Mouse (Mus musculus) cerebellum, adult 2 months (tissue): ENCODE results near the gene Tnrc6b. TPM values are rescaled to one million over a fixed set of nuclear protein-coding genes. Genes with fewer than 3 reads are reported as not detected.
"Not testable (repeated sequence)": the region's sequence is repeated elsewhere in the genome, so short reads cannot be mapped to it uniquely, and the experiment has no call there.

Experiments
- DNase-seq, 2 experiments: peaks; one replicate each; pipeline ENCODE4 v3.0.0; 2021
- H3K27ac ChIP-seq: fragments of 200-500 bp; 2 replicates; pipeline ENCODE4 v1.5.1; 2012; ENCODE audit warnings: low read length, control low read depth, inconsistent platforms; ENCODE audit not compliant: insufficient read depth
- H3K27me3 ChIP-seq: fragments of 200-500 bp; 2 replicates; pipeline ENCODE4 v1.6.1; 2012; ENCODE audit warnings: inconsistent platforms, mild to moderate bottlenecking, low read length, moderate library complexity; ENCODE audit not compliant: control insufficient read depth, insufficient read depth
- H3K4me1 ChIP-seq: fragments of 200-500 bp; 2 replicates; pipeline ENCODE4 v1.6.1; 2011; ENCODE audit warnings: low read length; ENCODE audit not compliant: control insufficient read depth, insufficient read depth
- H3K4me3 ChIP-seq: fragments of 200-500 bp; replicated peaks from 2 replicates; pipeline ENCODE3; 2011; ENCODE audit warnings: mild to moderate bottlenecking, low read depth, low read length, control low read depth; ENCODE audit not compliant: insufficient read depth
- CTCF ChIP-seq: fragments of 200-500 bp; IDR thresholded peaks from 2 replicates; pipeline ENCODE4 v1.5.1; 2011; ENCODE audit warnings: low read depth, mild to moderate bottlenecking, control low read depth, low read length, moderate library complexity, borderline replicate concordance; ENCODE audit not compliant: insufficient read depth
- POLR2A ChIP-seq: fragments of 200-500 bp; IDR thresholded peaks from 2 replicates; pipeline ENCODE4 v1.6.1; 2011; ENCODE audit warnings: low read length, control low read depth, borderline replicate concordance; ENCODE audit not compliant: insufficient read depth
- WGBS: fragments of 180-500 bp; shearing (Covaris S2); methylation state at CpG from one replicate; pipeline ENCODE4 v1.1.7; 2018; 5-methylcytosine and 5-hydroxymethylcytosine counted together
- polyA plus RNA-seq: library from polyadenylated mRNA; depleted of rRNA; stranded (reverse); fragments of >200 nt; gene quantifications from 2 replicates; pipeline ENCODE4 v1.2.3, GENCODE M21; 2012

Tnrc6b gene
- polyA plus RNA-seq, 1 experiment, result 32.5 TPM

DNA sequence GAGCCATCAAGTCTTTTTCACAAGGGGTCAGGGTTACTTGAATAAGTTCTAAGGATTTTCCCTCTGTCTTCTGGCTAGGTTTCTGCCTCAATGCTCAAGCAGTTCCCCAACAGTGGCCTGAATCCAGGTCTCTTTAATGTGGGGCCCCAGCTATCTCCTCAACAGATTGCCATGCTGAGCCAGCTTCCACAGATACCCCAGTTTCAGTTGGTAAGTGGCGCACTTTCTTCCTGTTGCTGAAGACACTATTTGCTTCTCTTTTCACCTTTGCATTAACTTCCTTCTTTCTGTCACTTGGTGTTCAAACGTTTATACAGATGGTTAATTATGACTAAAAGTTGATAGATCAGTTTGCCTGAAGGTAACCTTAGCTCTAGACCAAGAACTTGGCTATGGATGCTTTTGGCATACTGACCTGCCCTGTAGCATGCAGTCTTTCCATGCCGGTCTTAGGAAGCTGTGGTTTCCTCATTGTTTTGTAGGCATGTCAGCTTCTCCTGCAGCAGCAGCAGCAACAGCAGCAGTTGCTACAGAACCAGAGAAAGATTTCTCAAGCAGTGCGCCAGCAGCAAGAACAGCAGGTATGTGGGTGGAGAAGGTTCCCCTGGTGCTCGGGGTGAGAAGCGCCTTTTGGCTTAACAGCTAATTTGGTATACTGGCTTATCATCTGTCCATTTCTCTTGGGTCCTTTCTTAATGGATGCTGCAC is 190.8 kb downstream of the Tnrc6b start:
- H3K4me3 ChIP-seq, result no peak overlapping the region
- TF ChIP-seq CTCF, result no peak
- no peak for TF ChIP-seq POLR2A
- no peak for DNase-seq
- H3K27me3 ChIP-seq, result no peaks in the 10 kb centered on the region
- H3K27ac ChIP-seq, result no peak overlapping the region
- no peaks in the 10 kb centered on the region for H3K4me1 ChIP-seq
- WGBS, result 79% methylated on average over 6 of the region's 6 CpGs

DNA sequence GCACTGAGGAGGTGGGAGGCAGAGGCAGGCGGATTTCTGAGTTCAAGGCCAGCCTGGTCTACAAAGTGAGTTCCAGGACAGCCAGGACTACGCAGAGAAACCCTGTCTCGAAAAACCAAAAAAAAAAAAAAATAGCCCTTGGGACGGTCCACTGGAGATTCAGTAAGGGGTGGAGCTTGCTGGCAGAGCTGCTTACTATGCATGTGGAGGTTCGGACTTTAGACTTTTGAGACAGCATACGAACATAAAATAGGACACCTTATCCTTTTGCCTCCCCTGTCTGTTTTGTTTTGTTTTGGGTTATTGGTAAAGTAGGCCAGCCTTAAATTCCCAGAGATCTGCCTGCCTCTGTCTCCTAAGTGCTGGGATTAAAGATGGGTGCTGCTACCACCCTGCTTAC is 193.7 kb downstream of the Tnrc6b start:
- not testable (repeated sequence) for H3K4me3 ChIP-seq, H3K4me1 ChIP-seq, H3K27ac ChIP-seq, DNase-seq, H3K27me3 ChIP-seq
- 93% methylated on average over 6 of the region's 6 CpGs for WGBS

DNA sequence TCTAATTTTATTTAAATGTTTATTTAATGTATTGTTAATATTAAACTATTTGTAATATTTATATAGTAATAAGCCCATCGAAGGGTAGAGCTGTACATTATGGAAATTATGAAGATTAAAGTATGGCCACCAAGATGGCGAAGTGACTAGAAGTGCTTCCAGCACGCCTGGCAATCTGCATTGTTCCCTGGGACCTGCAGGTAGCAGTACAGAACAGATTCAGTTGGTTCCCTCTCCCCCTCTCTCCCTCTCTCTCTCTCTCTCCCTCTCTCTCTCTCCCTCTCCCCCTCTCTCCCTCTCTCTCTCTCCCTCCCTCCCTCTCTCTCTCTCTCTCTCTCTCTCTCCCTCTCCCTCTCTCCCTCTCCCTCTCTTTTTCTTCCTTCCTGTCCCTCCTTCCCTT is 199.1 kb downstream of the Tnrc6b start:
- Histone ChIP-seq H3K4me3 (no peak overlapping the region), H3K27me3 (no peaks in the 10 kb centered on the region), H3K27ac (no peak overlapping the region), H3K4me1 (no peaks in the 10 kb centered on the region)
- no peak for DNase-seq
- 95% methylated on average over 3 of the region's 3 CpGs for WGBS
- TF ChIP-seq CTCF, result no peak
- no peak for TF ChIP-seq POLR2A

DNA sequence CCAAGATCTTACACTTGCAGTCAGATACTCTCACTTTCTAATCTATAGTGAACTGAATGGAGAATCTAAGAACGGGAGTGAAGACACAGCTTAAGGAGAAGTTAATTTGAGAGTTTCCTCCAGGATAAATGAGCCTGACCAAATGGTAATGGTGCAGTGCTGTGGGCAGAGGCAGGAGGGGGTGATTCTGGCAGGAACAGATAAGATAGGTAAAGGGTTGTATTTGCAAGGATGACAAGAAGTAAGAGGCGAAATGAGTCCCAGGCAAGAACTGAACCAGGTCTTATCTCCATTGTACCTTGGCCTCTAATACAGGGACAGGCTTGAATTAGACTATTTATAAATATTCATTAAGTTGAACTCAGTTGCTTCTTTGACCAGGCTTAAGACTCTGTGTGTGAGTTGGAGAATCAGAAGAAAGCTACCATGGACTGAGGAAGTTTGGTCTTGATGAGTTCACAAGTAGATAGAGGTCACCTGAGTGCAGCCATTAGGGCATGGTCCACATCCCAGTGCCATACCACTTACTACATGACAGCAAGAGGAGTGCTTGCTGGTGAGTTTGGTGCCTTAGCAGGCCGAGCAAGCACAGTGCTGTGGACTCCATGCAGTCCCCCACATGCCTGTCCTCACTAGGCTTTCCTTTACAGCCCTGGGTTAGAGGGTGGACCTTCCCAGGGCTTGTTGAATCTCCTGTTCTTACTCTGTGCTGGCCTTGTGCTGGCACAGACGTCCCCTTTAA is 199.8 kb downstream of the Tnrc6b start:
- Histone ChIP-seq H3K4me3 (no peak overlapping the region), H3K27ac (no peak overlapping the region), H3K27me3 (no peaks in the 10 kb centered on the region), H3K4me1 (no peaks in the 10 kb centered on the region)
- no peak for DNase-seq
- TF ChIP-seq CTCF (no peak), POLR2A (no peak)
- WGBS, result 87% methylated on average over 4 of the region's 4 CpGs

DNA sequence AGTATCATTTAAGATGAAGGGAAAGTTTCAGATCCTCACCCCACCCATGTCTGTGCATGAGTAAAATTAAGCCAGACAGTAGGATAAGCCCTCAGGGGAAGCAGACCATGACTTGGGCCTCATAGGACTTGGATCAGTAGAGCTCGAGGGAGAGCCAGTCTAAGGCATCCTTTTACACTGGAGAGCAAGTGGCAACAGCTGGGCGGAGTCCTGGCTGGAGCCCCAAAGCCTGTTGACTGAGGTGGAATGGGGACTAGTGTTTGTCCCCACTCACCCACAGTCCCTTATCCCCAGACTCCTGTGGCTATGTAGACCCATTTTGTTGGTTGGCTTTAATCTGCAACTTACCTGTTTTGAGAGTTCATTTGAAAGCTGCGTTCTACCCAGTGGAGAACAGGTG is 201.1 kb downstream of the Tnrc6b start:
- TF ChIP-seq POLR2A (no peak), CTCF (no peak)
- H3K27ac ChIP-seq, result no peak overlapping the region
- H3K4me1 ChIP-seq, result peaks cover 6% of the 10 kb centered on the region; the same call in 1 of the 2 replicates
- WGBS, result 69% methylated on average over 3 of the region's 3 CpGs
- no peak for DNase-seq
- H3K4me3 ChIP-seq, result no peak overlapping the region
- H3K27me3 ChIP-seq, result no peaks in the 10 kb centered on the region

DNA sequence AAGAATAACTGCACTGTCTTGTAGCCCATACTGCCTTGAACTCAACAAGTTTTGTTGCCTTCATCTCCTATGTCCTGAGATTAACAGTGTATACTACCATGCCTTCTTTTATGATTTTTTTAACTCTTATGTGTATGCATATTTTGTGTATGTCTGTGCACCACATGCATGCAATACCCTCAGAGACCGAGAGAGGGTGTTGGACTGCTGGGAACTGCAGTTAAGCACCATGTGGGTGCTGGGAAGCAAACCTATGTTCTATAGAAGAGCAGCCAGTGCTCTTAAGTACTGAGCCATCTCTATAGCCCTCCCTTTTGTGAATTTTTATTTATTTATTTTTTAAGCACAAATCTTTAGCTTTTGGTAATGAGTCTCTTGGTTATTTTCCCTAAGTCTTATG is 202.7 kb downstream of the Tnrc6b start:
- no peak overlapping the region for H3K4me3 ChIP-seq
- no peaks in the 10 kb centered on the region for H3K27me3 ChIP-seq
- peaks cover 6% of the 10 kb centered on the region; the same call in 1 of the 2 replicates for H3K4me1 ChIP-seq
- WGBS, result 94% methylated on average over 1 of the region's 1 CpGs
- DNase-seq, result no peak
- H3K27ac ChIP-seq, result no peak overlapping the region
- TF ChIP-seq CTCF (no peak), POLR2A (no peak)

DNA sequence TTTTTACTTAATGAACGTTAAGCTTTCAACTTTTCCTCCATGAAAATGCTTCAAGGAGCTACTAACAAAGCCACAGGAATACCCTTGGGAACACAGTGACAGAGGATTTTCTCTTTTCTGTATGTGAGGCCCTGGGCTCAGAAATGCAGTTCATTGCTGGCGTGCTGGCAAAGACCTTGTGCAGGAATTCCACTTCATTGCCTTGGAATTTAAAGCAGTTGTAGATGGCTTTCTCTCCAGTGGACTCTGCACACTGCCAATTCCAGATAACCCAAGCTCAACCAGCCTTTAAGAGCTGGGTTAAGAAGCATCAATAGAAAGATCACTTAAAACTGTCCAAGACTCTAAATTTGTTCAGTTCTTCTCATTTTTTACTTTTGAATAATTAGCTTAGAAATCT is 204.7 kb downstream of the Tnrc6b start:
- no peak for TF ChIP-seq POLR2A
- peak; percentile 43 to 62 for DNase-seq
- WGBS, result 29% methylated on average over 2 of the region's 2 CpGs
- Histone ChIP-seq H3K4me1 (peaks cover 6% of the 10 kb centered on the region; the same call in 1 of the 2 replicates), H3K27me3 (no peaks in the 10 kb centered on the region), H3K27ac (no peak overlapping the region), H3K4me3 (no peak overlapping the region)

DNA sequence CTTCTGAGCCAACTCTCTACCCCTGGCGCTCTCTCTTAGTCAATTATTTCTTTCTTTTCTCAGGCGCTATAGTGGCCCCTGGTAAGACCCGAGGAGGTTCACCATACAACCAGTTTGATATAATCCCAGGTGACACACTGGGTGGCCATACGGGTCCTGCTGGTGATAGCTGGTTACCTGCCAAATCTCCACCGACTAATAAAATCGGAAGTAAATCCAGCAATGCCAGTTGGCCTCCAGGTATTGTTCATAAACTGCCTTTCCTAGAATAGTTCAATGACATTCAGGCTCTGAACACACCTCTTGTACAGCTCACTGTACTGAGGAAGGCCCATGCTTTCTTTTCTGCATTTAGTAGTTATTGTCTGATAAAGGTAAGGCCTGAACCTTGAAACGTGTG is 205.5 kb downstream of the Tnrc6b start:
- H3K27ac ChIP-seq, result no peak overlapping the region; the same call in 1 of the 2 replicates
- H3K4me3 ChIP-seq, result no peak overlapping the region
- no peaks in the 10 kb centered on the region for H3K27me3 ChIP-seq
- 30% methylated on average over 7 of the region's 7 CpGs for WGBS
- DNase-seq, result peak; percentile 37 to 62
- no peak for TF ChIP-seq CTCF
- no peak for TF ChIP-seq POLR2A
- H3K4me1 ChIP-seq, result peaks cover 6% of the 10 kb centered on the region; the same call in 1 of the 2 replicates
